Mouse (Mus musculus) left cerebral cortex, adult 8-10 months (tissue): Measurements from ENCODE around the gene Bivm. TPM values are rescaled to one million over a fixed set of nuclear protein-coding genes. Genes with fewer than 3 reads are reported as not detected.

Experiments used
- DNase-seq, 2 experiments: peaks; one replicate each; pipeline ENCODE4 v3.0.0; 2022; ENCODE audit warnings: low spot score in 2 of 2
- total RNA-seq, 4 experiments: library from RNA; stranded (reverse); gene quantifications; 2 replicates each; pipeline ENCODE4 v1.2.4; 2022

Gene Bivm
- total RNA-seq, 4 experiments from 2014 or later: 35.9 to 40.2 (median 39.1) TPM

GRCm38 (mm10) chr1:44173903-44174302, 55.1 kb downstream of the Bivm start:
- no peak for DNase-seq

DNA sequence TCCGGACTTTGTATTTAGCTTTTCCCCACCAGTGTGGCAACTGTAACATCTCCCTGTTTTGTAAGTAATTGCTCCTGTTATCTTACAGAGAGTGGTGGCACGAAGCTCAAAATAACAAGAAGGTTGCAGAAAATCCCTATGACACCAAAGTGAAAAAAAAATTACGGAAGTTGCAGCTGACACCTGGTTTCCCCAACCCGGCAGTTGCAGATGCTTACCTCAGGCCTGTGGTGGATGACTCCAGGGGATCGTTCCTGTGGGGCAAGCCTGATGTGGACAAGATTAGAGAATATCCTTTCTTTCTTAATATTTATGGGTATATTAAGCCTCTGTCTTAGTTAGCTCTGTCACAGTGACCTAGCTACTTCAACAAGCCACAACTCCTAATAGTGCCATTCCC, 59.3 kb downstream of the Bivm start:
- DNase-seq: no peak

DNA sequence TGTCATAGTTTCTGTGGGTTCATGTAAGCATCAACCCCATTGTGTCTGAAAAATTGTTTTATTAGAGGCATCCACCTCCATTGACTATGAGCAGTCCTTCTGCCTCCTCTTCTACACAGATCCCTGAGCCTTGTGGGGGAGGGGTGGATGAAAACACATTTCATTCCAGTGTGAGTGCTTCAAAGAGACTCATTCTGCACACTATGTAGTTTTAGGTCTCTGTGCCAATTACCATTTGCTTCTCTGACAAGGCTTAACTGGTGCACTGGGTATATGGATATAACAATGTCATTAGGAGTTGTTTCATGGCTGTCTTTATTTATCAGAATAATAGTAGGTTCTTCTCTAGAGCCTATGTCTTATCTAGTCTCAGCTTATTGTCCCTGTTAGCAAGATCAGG, 67.6 kb downstream of the Bivm start:
- DNase-seq: no peak

Other genes starting within 250 kb of the Bivm start
- 10 to 100 TPM; 45.1 to 49.1 (median 46.9) TPM for gene Tpp2, start 185.3 kb upstream of the Bivm start, total RNA-seq
- under 1 TPM in 1 of 4 experiments, not detected in 3; 0.11 TPM for gene Mettl21c, start 98.9 kb upstream of the Bivm start, total RNA-seq
- gene Gm8251, start 57.0 kb upstream of the Bivm start, total RNA-seq: not detected
- 10 to 100 TPM in 2 of 4 experiments, 1 to 10 TPM in 2; 7.1 to 10.5 (median 10.1) TPM for gene Tex30, start 16.5 kb upstream of the Bivm start, total RNA-seq
- gene Kdelc1, start 149 bp upstream of the Bivm start, total RNA-seq: 10 to 100 TPM in 2 of 4 experiments, 1 to 10 TPM in 2; 8.2 to 10.5 (median 10.0) TPM
- gene Ercc5, start 28.8 kb downstream of the Bivm start, total RNA-seq: 10 to 100 TPM; 20.8 to 24.0 (median 22.3) TPM
- gene Mettl21e, start 100.0 kb downstream of the Bivm start, total RNA-seq: under 1 TPM in 1 of 4 experiments, not detected in 3; 0.21 TPM